Mouse (Mus musculus) lung, adult 18-20 months (tissue): ENCODE measurements around the gene Fads6.
A peak's percentile ranks its signal among the peaks of the same experiment; 100 is the strongest.

Source experiments
- DNase-seq, 2 experiments: peaks; one replicate each; pipeline ENCODE4 v3.0.0; 2022; ENCODE audit warnings: mixed read lengths in 2 of 2

Gene Fads6

GRCm38 (mm10) chr11:115275509-115275908 is 22.0 kb downstream of the Fads6 start:
- DNase-seq: no peak

- DNase-seq: no peak
These were observed 22.7 kb downstream of the Fads6 start for GRCm38 (mm10) chr11:115274771-115275170.

- no peak for DNase-seq
These were observed 23.3 kb downstream of the Fads6 start for GRCm38 (mm10) chr11:115274178-115274577.

GRCm38 (mm10) chr11:115273735-115274134 is 23.7 kb downstream of the Fads6 start:
- DNase-seq: no peak

- no peak for DNase-seq
These were observed 24.5 kb downstream of the Fads6 start for GRCm38 (mm10) chr11:115272894-115273498.

GRCm38 (mm10) chr11:115271481-115271880 is 26.0 kb downstream of the Fads6 start:
- DNase-seq: no peak

- no peak for DNase-seq
These were observed 26.4 kb downstream of the Fads6 start for GRCm38 (mm10) chr11:115271052-115271451.

GRCm38 (mm10) chr11:115270148-115270861 is 27.2 kb downstream of the Fads6 start:
- peak; percentile 73 to 74 for DNase-seq

GRCm38 (mm10) chr11:115269330-115270066 is 28.0 kb downstream of the Fads6 start:
- no peak for DNase-seq

GRCm38 (mm10) chr11:115267958-115268357 is 29.5 kb downstream of the Fads6 start:
- DNase-seq: no peak

- DNase-seq: no peak
These were observed 30.2 kb downstream of the Fads6 start, which contains the start of gene Grin2c for GRCm38 (mm10) chr11:115267061-115267883. Gene Grin2c, minus strand, starts transcription at chr11:115267243.

GRCm38 (mm10) chr11:115266400-115266778 is 31.1 kb downstream of the Fads6 start:
- DNase-seq: no peak

GRCm38 (mm10) chr11:115265771-115266399 is 31.6 kb downstream of the Fads6 start:
- DNase-seq: no peak

GRCm38 (mm10) chr11:115264862-115265668 is 32.4 kb downstream of the Fads6 start:
- DNase-seq: no peak

GRCm38 (mm10) chr11:115264136-115264861 is 33.2 kb downstream of the Fads6 start:
- DNase-seq: no peak

GRCm38 (mm10) chr11:115262954-115263353 is 34.5 kb downstream of the Fads6 start:
- no peak for DNase-seq

GRCm38 (mm10) chr11:115259134-115259533 is 38.3 kb downstream of the Fads6 start:
- no peak for DNase-seq

GRCm38 (mm10) chr11:115257775-115258510 is 39.5 kb downstream of the Fads6 start:
- DNase-seq: no peak

GRCm38 (mm10) chr11:115251258-115251657 is 46.2 kb downstream of the Fads6 start:
- DNase-seq: no peak
